Mouse (Mus musculus) lung, postnatal 0 days (tissue): ENCODE measurements around the gene Ccdc174. TPM values are rescaled to one million over a fixed set of nuclear protein-coding genes. Genes with fewer than 3 reads are reported as not detected.
"Not testable (repeated sequence)": the region's sequence is repeated elsewhere in the genome, so short reads cannot be mapped to it uniquely, and the experiment has no call there.

Experiments used
- ATAC-seq: fragments of 200-750 bp; cut with Nextera tagmentation; 2 replicates; pipeline ENCODE4 v1.8.0; 2017; ENCODE audit warnings: moderate library complexity
- DNase-seq: peaks from one replicate; pipeline ENCODE4 v3.0.0-alpha.2; 2016; ENCODE audit warnings: low spot score
- H3K27ac ChIP-seq: fragments of 300-500 bp; sonication (generic); 2 replicates; pipeline ENCODE4 v1.5.1; 2014; ENCODE audit warnings: antibody characterized with exemption, mild to moderate bottlenecking, low read length, mixed read lengths
- H3K27me3 ChIP-seq: fragments of 300-500 bp; sonication (generic); replicated peaks from 2 replicates; pipeline ENCODE4 v1.6.1; 2014; ENCODE audit warnings: low read length, mixed read lengths; ENCODE audit not compliant: insufficient read depth
- H3K36me3 ChIP-seq: fragments of 300-500 bp; sonication (generic); 2 replicates; pipeline ENCODE4 v1.6.1; 2014; ENCODE audit warnings: low read length, mixed read lengths; ENCODE audit not compliant: insufficient read depth
- H3K4me1 ChIP-seq: fragments of 300-500 bp; sonication (generic); 2 replicates; pipeline ENCODE4 v1.6.1; 2014; ENCODE audit warnings: antibody characterized with exemption, low read depth, low read length, mixed read lengths; ENCODE audit not compliant: insufficient read depth
- H3K4me2 ChIP-seq: fragments of 300-500 bp; sonication (generic); replicated peaks from 2 replicates; pipeline ENCODE4 v1.6.1; 2014; ENCODE audit warnings: low read depth, mild to moderate bottlenecking, low read length, moderate library complexity, mixed read lengths
- H3K4me3 ChIP-seq: fragments of 300-500 bp; sonication (generic); 2 replicates; pipeline ENCODE4 v1.5.1; 2014; ENCODE audit warnings: low read depth, low read length
- H3K9ac ChIP-seq: fragments of 300-500 bp; sonication (generic); replicated peaks from 2 replicates; pipeline ENCODE4 v1.6.1; 2014; ENCODE audit warnings: low read depth, mild to moderate bottlenecking
- H3K9me3 ChIP-seq: fragments of 300-500 bp; sonication (generic); 2 replicates; pipeline ENCODE4 v1.6.1; 2016; ENCODE audit warnings: low read length, mixed read lengths
- CTCF ChIP-seq: IDR thresholded peaks from 2 replicates; pipeline ENCODE4 v1.5.1; 2016; ENCODE audit warnings: antibody characterized with exemption, mild to moderate bottlenecking
- EP300 ChIP-seq: IDR thresholded peaks from 2 replicates; pipeline ENCODE4 v1.6.1; 2016; ENCODE audit warnings: antibody characterized with exemption, mild to moderate bottlenecking, control low read depth
- WGBS: fragments of 180-500 bp; shearing (Covaris S2); extraction: QIAGEN DNeasy Blood & Tissue Kit; methylation state at CpG from one replicate; pipeline ENCODE4 v1.1.7; 2014; 5-methylcytosine and 5-hydroxymethylcytosine counted together
- polyA plus RNA-seq: library from polyadenylated mRNA; unstranded; fragments of >200 nt; fragmentation: Nextera tagmentation; extraction: Ambion mirVana; gene quantifications from 2 replicates; pipeline ENCODE4 v1.2.1, GENCODE M21; 2015

The Ccdc174 gene
- polyA plus RNA-seq, 1 experiment from 2014 or later, result 32.2 TPM

GRCm38 (mm10) chr6:91883859-91884258, 6.0 kb downstream of the Ccdc174 start:
- H3K27me3 ChIP-seq, result no peaks in the 10 kb centered on the region

GRCm38 (mm10) chr6:91889255-91889906, 11.5 kb downstream of the Ccdc174 start:
- Histone ChIP-seq H3K9ac (no peak overlapping the region), H3K27ac (no peak overlapping the region), H3K36me3 (peaks cover 35% of the 10 kb centered on the region), H3K4me3 (no peak overlapping the region), H3K4me1 (no peaks in the 10 kb centered on the region), H3K27me3 (no peaks in the 10 kb centered on the region), H3K9me3 (no peaks in the 10 kb centered on the region), H3K4me2 (no peak overlapping the region)
- WGBS, result 68% methylated on average over 3 of the region's 3 CpGs
- ATAC-seq (no peak), DNase-seq (no peak)
- no peak for TF ChIP-seq CTCF
- TF ChIP-seq EP300, result no peak

More at GRCm38 (mm10) chr6:91883859-91884258, 6.0 kb downstream of the Ccdc174 start:
- Histone ChIP-seq H3K9ac (no peak overlapping the region), H3K36me3 (peaks cover 28% of the 10 kb centered on the region; the same call in 1 of the 2 replicates), H3K4me2 (no peak overlapping the region), H3K4me1 (no peaks in the 10 kb centered on the region), H3K4me3 (no peak overlapping the region), H3K27ac (no peak overlapping the region), H3K9me3 (no peaks in the 10 kb centered on the region)
- no peak for DNase-seq
- ATAC-seq, result no peak
- TF ChIP-seq EP300 (no peak), CTCF (no peak)
- WGBS, result 46% methylated on average over 2 of the region's 2 CpGs

- H3K4me1 ChIP-seq, result no peaks in the 10 kb centered on the region
- no peak overlapping the region for H3K4me3 ChIP-seq
- TF ChIP-seq EP300 (no peak), CTCF (no peak)
- no peak for DNase-seq
- no peak for ATAC-seq
- H3K27me3 ChIP-seq, result no peaks in the 10 kb centered on the region
- H3K27ac ChIP-seq, result no peak overlapping the region
- no peak overlapping the region for H3K9ac ChIP-seq
- H3K9me3 ChIP-seq, result no peaks in the 10 kb centered on the region
- H3K36me3 ChIP-seq, result peaks cover 41% of the 10 kb centered on the region
- no peak overlapping the region for H3K4me2 ChIP-seq
- WGBS, result 86% methylated on average over 5 of the region's 5 CpGs
Measured at GRCm38 (mm10) chr6:91890615-91891014, 12.8 kb downstream of the Ccdc174 start.

- WGBS, result 91% methylated on average over 2 of the region's 2 CpGs
- Histone ChIP-seq H3K27ac (no peak overlapping the region), H3K9ac (no peak overlapping the region), H3K4me1 (no peaks in the 10 kb centered on the region), H3K4me2 (no peak overlapping the region), H3K4me3 (no peak overlapping the region), H3K9me3 (no peaks in the 10 kb centered on the region), H3K27me3 (no peaks in the 10 kb centered on the region), H3K36me3 (peaks cover 45% of the 10 kb centered on the region)
- ATAC-seq, result no peak
- TF ChIP-seq CTCF (no peak), EP300 (no peak)
- no peak for DNase-seq
Measured at GRCm38 (mm10) chr6:91891776-91892175, 13.9 kb downstream of the Ccdc174 start.

- H3K4me3 ChIP-seq, result no peak overlapping the region
- no peak for ATAC-seq
- WGBS, result 92% methylated on average over 3 of the region's 3 CpGs
- no peak overlapping the region for H3K27ac ChIP-seq
- peaks cover 62% of the 10 kb centered on the region for H3K36me3 ChIP-seq
- no peak overlapping the region for H3K9ac ChIP-seq
- TF ChIP-seq CTCF, result no peak
- no peak for TF ChIP-seq EP300
- no peaks in the 10 kb centered on the region for H3K27me3 ChIP-seq
- no peak overlapping the region for H3K4me2 ChIP-seq
- no peaks in the 10 kb centered on the region for H3K4me1 ChIP-seq
- no peaks in the 10 kb centered on the region for H3K9me3 ChIP-seq
- DNase-seq, result no peak
Measured at GRCm38 (mm10) chr6:91896783-91897182, 18.9 kb downstream of the Ccdc174 start.

GRCm38 (mm10) chr6:91901505-91901904, 23.7 kb downstream of the Ccdc174 start:
- DNase-seq (peak; percentile 88), ATAC-seq (peak; percentile 53)
- H3K9me3 ChIP-seq, result no peaks in the 10 kb centered on the region
- WGBS, result 29% methylated on average over 5 of the region's 5 CpGs
- H3K27ac ChIP-seq, result no peak overlapping the region
- no peak overlapping the region for H3K4me3 ChIP-seq
- no peak overlapping the region for H3K9ac ChIP-seq
- no peak overlapping the region for H3K4me2 ChIP-seq
- H3K27me3 ChIP-seq, result no peaks in the 10 kb centered on the region
- TF ChIP-seq EP300 (no peak), CTCF (peak; percentile 94)
- peaks cover 31% of the 10 kb centered on the region for H3K36me3 ChIP-seq
- no peaks in the 10 kb centered on the region for H3K4me1 ChIP-seq

- not testable (repeated sequence) for H3K27ac ChIP-seq, ATAC-seq, H3K27me3 ChIP-seq, H3K4me2 ChIP-seq, H3K9me3 ChIP-seq, H3K4me1 ChIP-seq, H3K9ac ChIP-seq, DNase-seq, H3K4me3 ChIP-seq
- peaks cover 25% of the 10 kb centered on the region for H3K36me3 ChIP-seq
- WGBS, result 99% methylated on average over 2 of the region's 2 CpGs
Measured at GRCm38 (mm10) chr6:91902509-91902908, 24.7 kb downstream of the Ccdc174 start, which contains the start of gene 4930590J08Rik. Gene 4930590J08Rik, plus strand, starts transcription at chr6:91902809.
